Mouse (Mus musculus): ENCODE measurements around the gene Gpr152. TPM values are rescaled to one million over a fixed set of nuclear protein-coding genes. Genes with fewer than 3 reads are reported as not detected.
"Not testable (repeated sequence)": the region's sequence is repeated elsewhere in the genome, so short reads cannot be mapped to it uniquely, and the experiment has no call there.

Gene Gpr152
- total RNA-seq, 1 experiment from 2014 or later, result 0.12 TPM

DNA sequence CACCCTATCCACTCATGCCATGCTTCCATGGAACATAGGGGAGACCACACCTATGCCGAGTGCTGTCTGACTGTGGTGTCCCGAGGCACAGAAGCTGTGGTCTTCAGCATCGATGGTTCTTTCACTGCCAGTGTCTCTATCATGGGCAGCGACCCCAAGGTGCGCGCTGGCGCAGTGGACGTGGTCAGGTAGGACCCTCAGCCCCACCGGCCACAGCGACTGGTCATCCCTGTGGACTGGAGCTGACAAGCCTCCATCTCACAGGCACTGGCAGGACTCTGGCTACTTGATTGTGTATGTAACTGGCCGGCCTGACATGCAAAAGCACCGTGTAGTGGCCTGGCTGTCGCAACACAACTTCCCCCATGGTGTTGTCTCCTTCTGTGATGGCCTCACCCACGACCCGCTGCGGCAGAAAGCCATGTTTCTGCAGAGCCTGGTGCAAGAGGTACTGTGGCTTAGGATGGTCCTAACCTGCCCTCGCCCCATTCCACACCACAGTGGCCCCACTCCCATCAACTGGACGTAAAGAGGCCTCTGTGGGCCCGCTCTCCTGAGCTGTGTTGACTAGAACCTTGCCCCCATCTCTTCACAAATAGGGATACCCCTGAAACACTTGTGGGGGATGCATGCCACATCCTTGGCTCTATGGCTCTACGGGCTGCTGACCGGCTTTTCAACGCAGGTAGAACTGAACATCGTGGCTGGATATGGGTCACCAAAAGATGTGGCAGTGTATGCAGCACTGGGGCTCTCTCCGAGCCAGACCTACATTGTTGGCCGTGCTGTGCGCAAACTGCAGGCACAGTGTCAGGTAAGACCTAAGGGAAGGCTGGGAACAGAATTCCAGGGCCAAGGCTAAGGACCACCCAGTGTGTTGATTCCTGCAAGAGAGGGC is 27.3 kb upstream of the Gpr152 start:
- DNase-seq, result no peak

DNA sequence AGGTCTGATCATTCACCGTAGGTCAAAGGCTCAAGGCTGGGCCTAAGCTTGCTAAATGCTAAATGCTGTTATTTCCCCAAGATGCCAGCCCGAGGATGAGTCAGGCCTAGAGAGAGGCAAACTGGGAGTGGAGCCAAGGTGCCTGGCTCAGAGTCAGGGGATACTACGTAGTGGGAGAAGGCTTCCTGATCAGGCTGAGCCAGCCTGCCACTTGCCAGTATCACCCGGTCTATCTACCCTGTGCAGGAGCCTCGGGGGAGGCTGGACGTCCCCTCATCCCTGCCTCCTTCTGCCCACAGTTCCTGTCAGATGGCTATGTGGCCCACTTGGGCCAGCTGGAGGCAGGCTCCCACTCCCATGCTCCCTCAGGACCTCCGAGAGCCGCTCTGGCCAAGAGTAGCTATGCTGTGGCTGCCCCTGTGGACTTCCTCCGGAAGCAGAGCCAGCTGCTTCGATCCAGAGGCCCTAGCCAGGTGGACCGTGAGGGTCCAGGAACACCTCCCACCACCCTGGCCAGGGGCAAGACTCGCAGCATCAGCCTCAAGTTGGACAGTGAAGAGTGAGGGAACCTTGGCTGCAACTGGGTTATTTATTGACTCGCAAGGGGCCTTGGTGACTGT is 26.3 kb upstream of the Gpr152 start:
- peak; percentile 97 for DNase-seq

DNA sequence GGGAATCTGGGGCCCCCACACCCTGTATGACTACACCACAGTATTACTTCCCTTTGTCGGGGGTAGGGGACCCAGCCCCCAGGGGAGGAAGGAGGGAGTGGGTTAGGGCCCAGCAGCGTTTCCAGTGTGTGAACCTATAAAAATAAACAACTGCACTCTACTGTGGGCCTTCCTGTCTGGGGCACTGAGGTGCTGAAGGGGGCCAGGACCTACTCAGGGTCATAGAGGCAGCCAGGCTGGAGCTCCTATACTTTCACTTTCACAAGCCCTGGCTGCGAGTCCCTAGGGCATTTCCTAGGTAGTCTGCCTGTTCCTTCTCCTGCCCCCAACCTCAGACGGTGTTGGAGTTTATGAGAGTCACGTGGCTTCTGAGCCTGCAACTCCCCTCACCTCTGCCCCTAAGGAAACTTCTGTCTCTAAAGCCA is 25.8 kb upstream of the Gpr152 start:
- no peak for DNase-seq

DNA sequence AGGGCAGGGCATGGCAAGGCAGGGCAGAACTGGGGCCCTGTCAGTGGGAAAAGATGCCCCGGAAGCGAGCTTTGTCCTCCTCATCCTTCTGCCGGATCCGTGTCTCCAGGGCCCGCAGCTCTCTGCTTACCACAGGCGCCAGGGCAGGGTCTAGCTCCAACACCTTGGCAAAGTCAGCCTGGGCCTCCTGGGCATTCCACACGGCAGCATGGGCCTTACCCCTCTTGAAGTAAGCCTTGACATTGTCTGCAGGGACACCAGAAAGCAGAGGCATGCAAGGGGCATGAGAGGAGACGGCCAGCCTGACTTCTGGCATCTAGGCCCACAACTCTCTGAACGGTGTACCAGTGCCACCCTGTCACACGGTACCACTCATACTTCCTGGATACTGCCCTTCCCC is 25.0 kb upstream of the Gpr152 start:
- no peak for DNase-seq

DNA sequence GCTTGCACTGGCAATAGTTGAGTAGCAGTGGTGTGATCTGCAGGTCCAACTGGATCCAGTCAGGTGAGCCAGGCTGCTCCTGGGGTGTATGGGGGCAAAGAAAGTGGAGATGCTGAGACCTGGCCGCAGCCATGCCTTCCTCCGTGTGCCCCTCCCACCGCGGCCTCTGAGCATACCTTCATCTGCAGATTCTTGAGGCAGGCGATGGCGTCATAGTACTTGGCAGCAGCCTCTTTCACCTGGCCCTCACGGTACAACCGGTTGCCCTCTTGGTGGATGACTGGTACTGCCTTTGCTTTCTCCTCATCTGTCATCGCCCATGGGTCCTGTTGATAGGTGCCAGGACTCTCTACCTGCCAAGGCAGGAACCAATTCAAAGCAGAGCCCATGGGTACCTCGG is 24.4 kb upstream of the Gpr152 start:
- no peak for DNase-seq

DNA sequence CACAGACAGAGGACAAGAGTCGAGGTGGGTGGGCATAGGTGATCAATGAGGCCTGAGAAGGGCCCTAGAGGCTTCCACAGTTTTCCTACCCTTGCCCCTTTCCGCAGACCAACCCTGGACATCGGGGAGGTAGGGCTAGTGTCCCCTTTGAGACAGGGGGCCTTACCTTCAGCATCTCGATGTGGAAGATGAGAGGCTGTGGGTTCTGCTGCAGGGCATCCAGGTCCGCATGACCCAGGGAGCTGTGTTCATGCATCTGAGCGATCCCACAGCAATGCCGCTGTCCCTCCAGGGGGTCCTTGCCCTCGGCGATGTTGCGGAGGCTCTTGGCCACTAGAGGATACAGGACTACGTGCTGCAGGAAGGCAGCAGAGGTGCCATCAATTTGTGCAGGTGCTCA is 23.8 kb upstream of the Gpr152 start:
- DNase-seq, result no peak

DNA sequence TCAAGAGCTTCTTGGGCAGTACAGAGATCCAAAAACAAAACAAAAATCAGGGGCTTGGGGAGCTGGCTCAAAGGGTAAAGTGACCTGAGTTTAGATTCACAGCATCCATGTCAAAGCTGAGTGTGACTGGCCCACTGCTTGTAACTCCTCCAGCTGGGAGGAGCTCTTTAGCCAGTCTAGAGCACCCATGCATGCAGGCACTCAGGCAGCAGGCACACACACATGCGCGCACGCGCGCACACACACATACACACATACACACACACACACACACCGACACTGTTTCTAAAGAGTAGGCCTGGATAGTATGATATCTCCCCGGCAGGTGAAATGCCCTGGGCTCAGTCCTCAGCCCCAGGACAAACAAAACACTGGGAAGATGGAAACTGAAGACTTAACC is 22.6 kb upstream of the Gpr152 start:
- no peak for DNase-seq

DNA sequence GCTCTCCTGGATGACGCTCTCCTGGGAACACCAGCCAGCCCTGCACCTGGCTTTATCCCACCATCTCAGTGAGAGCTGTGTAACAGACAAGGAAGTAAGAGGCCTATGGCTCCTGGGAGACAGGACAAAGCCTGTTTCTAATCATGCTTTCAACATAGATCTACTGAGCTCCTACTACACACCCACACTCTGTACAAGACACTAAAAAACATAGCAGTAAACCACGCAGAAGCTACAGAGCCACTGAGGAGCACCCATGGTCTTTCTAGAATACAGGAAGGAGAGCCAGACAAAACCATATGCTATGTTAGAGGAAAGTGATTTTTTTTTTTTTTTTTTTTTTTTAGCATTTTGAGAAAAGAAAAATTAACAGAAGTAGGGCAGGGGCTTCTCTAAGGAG is 21.2 kb upstream of the Gpr152 start:
- DNase-seq, result no peak

DNA sequence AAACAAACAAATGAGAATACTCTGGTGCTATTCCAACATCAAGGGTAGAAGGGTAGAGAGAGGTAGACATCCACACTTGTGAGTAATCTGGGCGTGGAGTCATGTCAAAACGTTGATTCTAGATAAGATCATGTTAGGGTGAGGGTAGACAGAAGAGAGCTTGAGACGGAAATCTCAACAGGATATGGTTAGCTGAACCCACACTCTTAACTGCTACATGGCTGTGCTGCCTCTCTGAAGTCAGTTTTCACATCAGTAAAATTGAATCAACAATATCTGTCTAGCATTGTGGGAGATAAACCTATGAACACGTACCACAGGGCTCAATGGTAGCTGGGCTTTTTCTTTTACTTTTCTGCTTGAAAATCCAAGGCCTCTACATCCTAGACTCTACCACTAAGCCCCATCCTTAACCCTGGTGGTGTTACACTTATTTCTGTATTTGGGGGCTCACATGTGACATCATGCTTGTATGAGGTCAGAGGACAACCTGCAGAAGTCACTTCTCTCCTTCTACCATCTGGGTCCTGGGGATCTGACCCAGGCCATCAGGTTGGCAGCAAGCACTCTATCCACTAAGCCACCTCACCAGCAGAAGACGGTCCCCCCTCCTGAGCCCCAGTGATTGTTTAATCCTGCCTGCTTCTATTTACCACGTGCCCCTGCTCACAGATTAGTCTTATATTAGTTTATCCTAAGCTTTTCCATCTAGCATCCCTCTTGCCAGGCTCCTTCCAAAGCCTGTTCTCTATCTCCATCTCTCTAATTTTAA is 19.7 kb upstream of the Gpr152 start:
- DNase-seq, result no peak

DNA sequence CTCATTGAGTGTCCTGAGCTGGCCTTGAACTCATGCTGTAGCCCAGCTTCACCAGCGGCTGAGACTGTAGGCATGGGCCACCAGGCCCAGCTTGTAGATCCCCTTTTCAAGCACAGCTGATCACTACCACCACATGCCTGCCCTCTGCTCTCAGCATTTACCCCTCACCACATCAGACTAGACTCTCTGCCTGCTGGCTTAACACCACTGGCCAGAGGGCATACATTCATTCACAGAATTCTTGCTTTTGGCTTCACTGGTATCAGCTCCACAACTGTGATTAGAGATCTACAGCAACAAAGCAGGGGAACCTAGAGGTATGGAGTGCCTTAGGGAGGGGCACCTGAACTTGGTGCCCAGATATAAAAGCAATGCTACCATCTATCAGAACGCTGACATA is 19.1 kb upstream of the Gpr152 start:
- DNase-seq, result no peak

DNA sequence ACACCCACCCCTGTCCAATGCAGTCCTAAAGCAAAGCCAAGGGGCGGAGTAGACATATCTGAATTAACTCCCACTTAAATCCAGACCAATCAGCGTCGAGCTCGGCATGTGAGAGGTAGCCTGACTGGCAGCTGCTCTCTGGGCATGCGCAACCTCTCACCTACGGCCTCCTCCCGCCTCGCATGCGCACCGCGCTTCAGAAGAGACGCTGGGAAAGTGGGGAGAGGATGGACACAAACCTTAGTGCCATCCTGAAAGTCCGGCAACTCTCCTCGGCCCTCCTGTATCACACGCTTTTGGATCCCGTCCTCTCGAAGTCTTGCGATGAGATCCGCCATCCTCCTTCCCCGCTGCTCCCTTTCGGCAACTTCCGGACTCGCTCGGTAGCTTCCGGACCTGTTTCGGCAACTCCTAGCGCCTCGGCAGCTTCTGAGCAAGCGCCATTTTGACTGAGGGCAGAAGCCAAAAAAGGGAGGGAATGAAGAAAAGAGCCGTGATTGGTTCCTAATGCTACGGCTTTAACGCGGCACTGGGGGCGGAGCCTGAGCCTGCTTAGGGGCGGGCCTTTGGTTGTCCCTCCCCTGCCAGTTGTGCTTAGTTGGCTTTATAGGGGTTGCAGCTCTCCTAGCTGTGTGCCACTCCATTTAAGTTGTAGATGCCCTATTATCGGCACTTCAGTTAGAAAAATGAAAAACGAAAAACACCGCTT is 18.3 kb upstream of the Gpr152 start:
- peak; percentile 95 for DNase-seq

DNA sequence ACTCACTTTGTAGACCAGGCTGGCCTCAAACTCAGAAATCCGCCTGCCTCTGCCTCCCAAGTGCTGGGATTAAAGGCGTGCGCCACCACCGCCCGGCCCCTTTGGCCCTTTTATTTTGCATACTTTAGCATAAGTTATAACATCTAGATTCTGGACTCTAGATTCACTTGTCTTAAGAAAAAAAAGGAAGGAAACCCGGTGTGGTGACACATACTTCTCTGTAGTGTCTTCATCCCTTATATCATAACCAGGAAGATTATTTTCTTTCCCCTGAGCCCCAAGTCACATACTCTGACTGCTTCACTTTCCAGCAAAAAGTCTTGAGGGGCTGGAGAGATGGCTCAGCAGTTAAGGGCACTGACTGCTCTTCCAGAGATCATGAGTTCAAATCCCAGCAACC is 17.7 kb upstream of the Gpr152 start:
- not testable (repeated sequence) for DNase-seq

DNA sequence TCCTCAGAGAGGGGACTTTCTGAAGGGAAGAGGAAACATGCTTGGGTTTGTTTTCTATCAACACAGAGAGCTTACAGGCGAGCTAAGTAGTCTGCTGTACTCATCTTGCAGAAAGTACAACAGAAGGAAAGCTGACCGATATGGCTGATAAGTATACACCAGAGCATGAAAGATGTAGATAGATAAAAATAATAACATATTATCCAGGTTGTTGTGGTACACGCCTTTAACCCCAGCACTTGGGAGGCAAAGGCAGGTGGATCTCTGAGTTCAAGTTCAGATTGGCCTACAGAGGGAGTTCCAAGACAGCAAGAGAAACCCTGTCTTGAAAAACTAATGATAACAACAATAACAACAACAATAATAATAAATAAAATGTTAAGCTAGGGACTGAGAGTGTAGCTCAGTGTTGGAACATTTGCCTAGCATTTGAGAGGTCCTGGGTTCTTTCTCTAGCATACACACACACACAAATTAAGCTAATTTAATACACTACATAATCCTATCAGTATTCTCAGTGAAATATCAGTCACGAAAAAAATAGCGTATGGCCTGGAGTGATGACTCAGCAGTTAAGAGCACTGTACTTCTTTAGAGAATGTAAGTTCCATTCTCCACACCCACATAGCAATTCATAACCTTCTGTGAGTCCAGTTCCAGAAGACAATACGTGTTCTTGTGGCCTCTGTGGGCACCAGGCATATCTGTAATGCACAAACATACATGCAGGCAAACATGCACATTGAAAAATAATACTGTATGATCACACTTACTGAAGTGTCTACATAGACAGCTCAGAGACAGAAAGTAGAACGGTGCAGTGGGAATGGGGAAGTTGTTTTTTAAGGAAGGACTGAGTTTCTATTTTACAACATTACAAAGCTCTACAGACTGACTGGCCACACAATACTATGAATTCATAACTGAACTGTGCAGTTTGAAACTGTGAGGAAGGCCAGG is 16.9 kb upstream of the Gpr152 start:
- no peak for DNase-seq

DNA sequence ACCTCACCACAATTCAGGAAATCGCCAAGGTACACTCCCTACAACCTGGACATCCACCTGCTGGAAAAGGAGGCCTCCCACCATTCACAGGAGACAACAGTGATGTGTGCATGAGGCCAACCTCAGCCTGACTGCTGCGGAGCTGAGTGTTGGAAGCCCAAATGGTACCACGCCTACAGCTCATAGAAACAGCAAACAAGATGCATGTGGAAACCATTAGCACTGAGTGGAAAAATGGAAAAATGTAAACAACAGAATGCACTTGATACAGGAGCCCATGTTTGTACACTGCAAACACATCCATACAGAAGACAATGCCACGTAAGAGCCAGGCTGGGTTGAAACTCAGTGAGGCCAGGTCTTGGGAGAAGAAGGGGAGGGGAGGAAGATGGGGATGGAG is 15.2 kb upstream of the Gpr152 start:
- no peak for DNase-seq

DNA sequence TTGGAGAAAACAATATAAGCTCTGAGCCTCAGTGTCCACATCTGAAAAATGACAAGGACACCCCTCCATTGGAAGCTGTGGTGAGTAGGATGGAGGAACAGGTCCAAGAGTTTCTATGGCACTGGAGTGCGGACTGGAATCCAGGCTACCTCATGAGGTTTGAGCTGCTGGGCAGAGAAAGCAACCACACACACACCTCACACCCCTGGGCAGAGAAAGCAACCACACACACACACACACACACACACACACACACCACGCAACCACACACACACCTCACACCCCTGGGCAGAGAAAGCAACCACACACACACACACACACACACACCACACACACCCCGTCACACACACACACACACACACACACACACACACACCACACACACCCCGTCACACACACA is 14.3 kb upstream of the Gpr152 start:
- not testable (repeated sequence) for DNase-seq

DNA sequence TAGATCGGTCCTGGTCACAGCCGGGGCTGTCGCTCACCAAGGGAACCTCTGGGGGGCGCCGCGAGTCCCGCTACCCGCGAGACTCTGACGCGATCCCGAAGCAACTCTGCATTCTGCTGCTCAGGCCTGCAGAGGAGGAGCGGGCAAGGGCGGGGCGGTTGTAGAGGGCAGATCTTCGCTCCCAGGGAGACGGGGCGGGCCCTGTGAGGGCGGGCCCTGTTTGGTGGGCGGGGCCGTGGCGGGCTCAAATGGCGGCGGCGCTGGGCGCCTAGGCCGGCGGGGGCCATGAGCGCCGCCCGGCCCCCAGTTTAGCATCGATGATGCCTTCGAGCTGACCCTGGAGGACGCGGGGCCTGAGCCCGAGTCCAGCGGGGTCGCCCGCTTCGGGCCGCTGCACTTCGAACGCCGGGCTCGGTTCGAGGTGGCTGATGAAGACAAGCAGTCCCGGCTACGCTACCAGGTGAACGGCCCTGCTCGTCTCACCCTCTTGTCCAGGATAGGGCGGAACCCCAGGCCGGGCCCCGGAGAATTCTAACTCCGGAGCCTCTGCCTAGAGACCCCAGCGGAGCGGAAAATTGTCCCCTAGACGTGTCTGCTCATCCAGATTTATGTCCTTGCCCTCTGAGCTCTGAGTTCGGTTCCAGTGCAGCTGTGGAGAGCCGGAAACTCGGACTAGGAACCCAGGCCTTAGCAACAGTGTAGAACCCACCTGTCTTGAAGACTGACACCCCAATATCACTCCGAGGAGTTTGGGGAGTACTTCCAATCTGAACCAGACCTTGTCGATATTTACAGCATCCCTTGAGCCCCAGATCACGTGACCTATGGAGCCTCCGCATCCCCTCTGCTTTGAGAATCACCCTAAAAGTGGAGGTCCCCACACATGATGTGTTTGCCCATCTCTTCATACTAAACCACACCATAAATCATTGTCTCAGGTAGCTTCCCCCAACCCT is 13.6 kb upstream of the Gpr152 start, which contains the start of gene Aip:
TSS of gene Aip (minus strand) at position 118 of the 956 bp plus-strand sequence.
- DNase-seq, result peak; percentile 98

DNA sequence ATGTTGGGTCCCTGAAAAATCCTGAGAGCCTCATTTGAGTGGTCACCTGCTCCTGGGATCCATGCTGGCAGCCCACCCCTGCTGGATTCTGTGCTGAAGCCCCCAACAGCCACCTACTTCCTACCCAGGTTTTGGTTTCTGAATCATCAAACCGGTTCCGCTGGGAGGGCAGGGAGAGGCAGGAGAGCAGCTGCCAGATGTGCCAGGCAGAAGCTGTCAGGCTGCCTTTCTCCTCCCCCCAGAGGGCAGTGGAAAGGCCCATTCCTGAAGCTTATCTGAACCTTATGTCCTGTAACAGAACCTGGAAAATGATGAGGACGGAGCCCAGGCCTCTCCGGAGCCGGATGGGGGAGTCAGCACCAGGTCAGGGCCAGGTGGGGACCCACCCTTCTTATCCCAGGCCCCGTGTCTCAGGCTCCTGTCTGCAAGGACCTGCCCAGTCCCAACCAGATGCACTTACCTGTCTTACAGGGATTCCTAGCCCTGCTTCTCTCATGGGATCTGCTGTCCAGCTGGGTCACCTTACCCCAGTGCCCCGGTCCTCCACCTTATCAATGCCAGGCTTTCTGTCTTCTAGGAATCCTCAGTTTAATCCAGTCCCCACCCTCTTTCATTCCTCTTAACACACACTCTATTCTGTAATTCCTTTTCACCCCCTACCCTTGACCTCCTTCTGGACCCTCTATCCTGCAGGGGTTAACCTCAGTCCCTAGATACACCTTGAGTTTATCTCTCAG is 12.7 kb upstream of the Gpr152 start:
- no peak for DNase-seq

DNA sequence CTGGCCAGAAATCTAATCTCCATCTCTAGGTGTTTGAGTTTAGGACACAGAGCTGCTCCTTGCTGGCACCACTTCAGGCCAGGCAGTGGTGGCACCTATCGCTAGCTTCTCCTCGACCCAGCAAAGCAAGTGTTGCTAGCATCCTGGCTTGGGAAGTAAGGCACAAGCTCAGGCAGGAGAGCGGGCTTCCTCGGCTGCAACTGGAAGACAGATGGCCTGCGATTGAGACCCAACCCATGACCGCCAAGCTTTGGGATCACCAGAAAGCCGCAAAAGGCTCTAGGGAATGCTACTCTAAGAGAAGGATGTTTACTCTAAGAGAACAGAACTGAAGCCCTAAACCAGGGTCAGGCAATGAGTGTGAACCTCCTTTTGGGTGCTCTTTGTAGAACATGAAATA is 10.1 kb upstream of the Gpr152 start:
- DNase-seq, result no peak

DNA sequence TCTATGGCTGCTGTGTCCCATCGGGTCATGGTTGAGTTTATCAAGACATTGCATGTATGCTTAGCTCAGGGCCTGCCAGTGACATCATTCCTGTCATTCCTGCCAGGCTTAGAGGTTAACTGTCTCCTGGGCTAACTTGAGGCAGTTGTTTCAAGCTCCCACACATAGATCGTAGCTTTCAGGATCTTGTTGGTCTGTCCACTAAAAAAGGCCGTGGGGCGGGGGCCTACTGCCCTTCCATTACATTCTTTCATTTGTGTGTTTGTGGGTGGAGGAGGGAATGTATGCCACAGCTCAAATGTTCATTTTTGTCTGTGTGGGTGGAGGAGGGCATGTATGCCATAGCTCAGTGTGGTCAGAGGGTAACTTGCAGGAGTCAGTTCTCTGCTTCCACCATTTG is 9.5 kb upstream of the Gpr152 start:
- DNase-seq, result no peak
